Mouse (Mus musculus) neural tube, embryonic 13.5 days (tissue): ENCODE data around the gene Spag6l. TPM values are rescaled to one million over a fixed set of nuclear protein-coding genes. Genes with fewer than 3 reads are reported as not detected.

Experiments used
- ATAC-seq: fragments of 200-750 bp; cut with Nextera tagmentation; 2 replicates; pipeline ENCODE4 v1.8.0; 2017; ENCODE audit warnings: low read depth, mild to moderate bottlenecking, moderate TSS enrichment, moderate library complexity
- H3K27ac ChIP-seq: fragments of 300-500 bp; sonication (generic); replicated peaks from 2 replicates; pipeline ENCODE4 v1.5.1; 2015; ENCODE audit warnings: moderate library complexity, mild to moderate bottlenecking, inconsistent platforms
- H3K27me3 ChIP-seq: fragments of 300-500 bp; sonication (generic); 2 replicates; pipeline ENCODE4 v1.6.1; 2015; ENCODE audit warnings: mild to moderate bottlenecking, inconsistent platforms
- H3K36me3 ChIP-seq: fragments of 300-500 bp; sonication (generic); 2 replicates; pipeline ENCODE4 v1.6.1; 2015; ENCODE audit warnings: mild to moderate bottlenecking, inconsistent platforms
- H3K4me1 ChIP-seq: fragments of 300-500 bp; sonication (generic); replicated peaks from 2 replicates; pipeline ENCODE4 v1.6.1; 2015; ENCODE audit warnings: inconsistent platforms
- H3K4me2 ChIP-seq: fragments of 300-500 bp; sonication (generic); 2 replicates; pipeline ENCODE4 v1.6.1; 2015; ENCODE audit warnings: inconsistent platforms, mild to moderate bottlenecking, moderate library complexity
- H3K4me3 ChIP-seq: fragments of 300-500 bp; sonication (generic); 2 replicates; pipeline ENCODE4 v1.5.1; 2015; ENCODE audit warnings: mild to moderate bottlenecking, inconsistent platforms
- H3K9ac ChIP-seq: fragments of 300-500 bp; sonication (generic); 2 replicates; pipeline ENCODE4 v1.6.1; 2015; ENCODE audit warnings: moderate library complexity, mild to moderate bottlenecking, inconsistent platforms
- H3K9me3 ChIP-seq: fragments of 300-500 bp; sonication (generic); 2 replicates; pipeline ENCODE4 v1.6.1; 2016; ENCODE audit warnings: inconsistent platforms
- WGBS: fragments of 180-500 bp; shearing (Covaris S2); methylation state at CpG from one replicate; pipeline ENCODE4 v1.1.7; 2015; 5-methylcytosine and 5-hydroxymethylcytosine counted together
- polyA plus RNA-seq: library from polyadenylated mRNA; unstranded; fragments of >200 nt; fragmentation: Nextera tagmentation; extraction: Ambion mirVana; gene quantifications from 2 replicates; pipeline ENCODE4 v1.2.1, GENCODE M21; 2015

Spag6l gene
- polyA plus RNA-seq, 1 experiment from 2014 or later = 10.5 TPM

- Histone ChIP-seq H3K4me3 (no peak overlapping the region), H3K9me3 (0 out of 2 replicates have a peak, but pooled peaks cover 6% of the 10 kb centered on the region), H3K27ac (no peak overlapping the region), H3K36me3 (no peaks in the 10 kb centered on the region), H3K4me1 (no peaks in the 10 kb centered on the region), H3K4me2 (no peak overlapping the region), H3K27me3 (no peaks in the 10 kb centered on the region), H3K9ac (no peak overlapping the region)
- WGBS = 36% methylated on average over 6 of the region's 6 CpGs
- no peak for ATAC-seq
Measured at GRCm38 (mm10) chr16:16854836-16855235, 25.6 kb upstream of the Spag6l start.

GRCm38 (mm10) chr16:16852411-16852810 lies 23.2 kb upstream of the Spag6l start:
- no peak overlapping the region for H3K4me2 ChIP-seq
- H3K36me3 ChIP-seq = no peaks in the 10 kb centered on the region
- H3K27ac ChIP-seq = no peak overlapping the region
- WGBS = 87% methylated on average over 3 of the region's 3 CpGs
- H3K4me3 ChIP-seq = no peak overlapping the region
- H3K27me3 ChIP-seq = no peaks in the 10 kb centered on the region
- ATAC-seq = no peak
- H3K4me1 ChIP-seq = no peaks in the 10 kb centered on the region
- 0 out of 2 replicates have a peak, but pooled peaks cover 6% of the 10 kb centered on the region for H3K9me3 ChIP-seq
- no peak overlapping the region for H3K9ac ChIP-seq

- H3K36me3 ChIP-seq = no peaks in the 10 kb centered on the region
- ATAC-seq = no peak
- no peak overlapping the region for H3K27ac ChIP-seq
- H3K27me3 ChIP-seq = no peaks in the 10 kb centered on the region
- H3K4me2 ChIP-seq = no peak overlapping the region
- 0 out of 2 replicates have a peak, but pooled peaks cover 6% of the 10 kb centered on the region for H3K9me3 ChIP-seq
- no peak overlapping the region for H3K9ac ChIP-seq
- H3K4me1 ChIP-seq = no peaks in the 10 kb centered on the region
- no peak overlapping the region for H3K4me3 ChIP-seq
Measured at GRCm38 (mm10) chr16:16849196-16849595, 19.9 kb upstream of the Spag6l start.

GRCm38 (mm10) chr16:16829671-16830070 lies 415 bp upstream of the Spag6l start:
- Histone ChIP-seq H3K4me2 (peak overlapping the region; percentile 84), H3K27ac (no peak overlapping the region), H3K4me3 (peak overlapping the region; percentile 61; the same call in 1 of the 2 replicates), H3K36me3 (no peaks in the 10 kb centered on the region), H3K27me3 (no peaks in the 10 kb centered on the region), H3K9me3 (no peaks in the 10 kb centered on the region), H3K4me1 (0 out of 2 replicates have a peak, but pooled peaks cover 7% of the 10 kb centered on the region), H3K9ac (no peak overlapping the region)
- WGBS = 86% methylated on average over 3 of the region's 3 CpGs
- no peak for ATAC-seq

GRCm38 (mm10) chr16:16826223-16826622 lies 3.0 kb downstream of the Spag6l start:
- Histone ChIP-seq H3K4me3 (no peak overlapping the region), H3K4me2 (no peak overlapping the region)
- no peak for ATAC-seq

GRCm38 (mm10) chr16:16825476-16825875 lies 3.8 kb downstream of the Spag6l start:
- ATAC-seq = no peak
- WGBS = 44% methylated on average over 5 of the region's 5 CpGs
- no peak overlapping the region for H3K4me3 ChIP-seq

More at GRCm38 (mm10) chr16:16826223-16826622, 3.0 kb downstream of the Spag6l start:
- H3K4me1 ChIP-seq = 0 out of 2 replicates have a peak, but pooled peaks cover 7% of the 10 kb centered on the region
- H3K36me3 ChIP-seq = no peaks in the 10 kb centered on the region
- no peaks in the 10 kb centered on the region for H3K27me3 ChIP-seq
- no peaks in the 10 kb centered on the region for H3K9me3 ChIP-seq
- no peak overlapping the region for H3K9ac ChIP-seq
- H3K27ac ChIP-seq = no peak overlapping the region
- 87% methylated on average over 2 of the region's 2 CpGs for WGBS

GRCm38 (mm10) chr16:16806325-16806724 lies 22.9 kb downstream of the Spag6l start:
- WGBS = 84% methylated on average over 2 of the region's 2 CpGs
- Histone ChIP-seq H3K4me2 (no peak overlapping the region), H3K27me3 (no peaks in the 10 kb centered on the region), H3K9ac (no peak overlapping the region), H3K4me1 (no peaks in the 10 kb centered on the region), H3K27ac (no peak overlapping the region), H3K9me3 (no peaks in the 10 kb centered on the region), H3K36me3 (no peaks in the 10 kb centered on the region), H3K4me3 (no peak overlapping the region)
- no peak for ATAC-seq

More at GRCm38 (mm10) chr16:16825476-16825875, 3.8 kb downstream of the Spag6l start:
- Histone ChIP-seq H3K4me1 (0 out of 2 replicates have a peak, but pooled peaks cover 7% of the 10 kb centered on the region), H3K4me2 (no peak overlapping the region), H3K27me3 (no peaks in the 10 kb centered on the region), H3K9me3 (no peaks in the 10 kb centered on the region), H3K36me3 (no peaks in the 10 kb centered on the region), H3K27ac (no peak overlapping the region), H3K9ac (no peak overlapping the region)

Other genes starting within 250 kb of the Spag6l start
- 18.7 and 20.5 TPM in 2 replicates for gene Fgd4, start 228.9 kb downstream of the Spag6l start, polyA plus RNA-seq
- 0.22 TPM in 1 of 2 replicates, not detected in the other for gene Olfr19, start 153.1 kb downstream of the Spag6l start, polyA plus RNA-seq
- 0.22 TPM in 1 of 2 replicates, not detected in the other for gene Igll1, start 34.5 kb upstream of the Spag6l start, polyA plus RNA-seq
- gene Top3b, start 41.3 kb upstream of the Spag6l start, polyA plus RNA-seq = 65.0 and 66.5 TPM in 2 replicates
- 1.2 and 2.1 TPM in 2 replicates for gene Vpreb1, start 41.4 kb upstream of the Spag6l start, polyA plus RNA-seq
- 22.7 and 24.7 TPM in 2 replicates for gene Ppm1f, start 67.0 kb upstream of the Spag6l start, polyA plus RNA-seq
- gene Mapk1, start 153.9 kb upstream of the Spag6l start, polyA plus RNA-seq = 174 and 180 TPM in 2 replicates
- 81.2 and 94.0 TPM in 2 replicates for gene Ypel1, start 240.2 kb upstream of the Spag6l start, polyA plus RNA-seq